Mouse (Mus musculus): ENCODE results near the gene Cbx4. TPM values are rescaled to one million over a fixed set of nuclear protein-coding genes. Genes with fewer than 3 reads are reported as not detected.

The Cbx4 gene
- polyA plus RNA-seq (2015; fragmentation: Nextera tagmentation; extraction: Ambion mirVana) = 10.2 and 11.5 TPM in 2 replicates

- peak; percentile 91 for ATAC-seq
- WGBS = under 1% methylated on average over 62 of the region's 67 CpGs
- H3K9me3 ChIP-seq (replicated peaks) = no peaks in the 10 kb centered on the region
- H3K27ac ChIP-seq = peak within 1 kb of the TSS; percentile 99
- H3K4me2 ChIP-seq = peak within 1 kb of the TSS; percentile 79
- peaks cover 60% of the 10 kb centered on the region for H3K27me3 ChIP-seq
- H3K9ac ChIP-seq = peak within 1 kb of the TSS; percentile 88
- H3K36me3 ChIP-seq (ENCODE audit: poor library complexity, severe bottlenecking) = peaks cover 9% of the 10 kb centered on the region
- peaks cover 71% of the 10 kb centered on the region for H3K4me1 ChIP-seq
- H3K4me3 ChIP-seq = peak within 1 kb of the TSS; percentile 71
Observed at GRCm38 (mm10) chr11:119086144-119086971, at the start of gene Cbx4. Gene Cbx4, minus strand, starts transcription at chr11:119086221.

GRCm38 (mm10) chr11:119134586-119134985 is 48.6 kb upstream of the Cbx4 start:
- Histone ChIP-seq H3K9ac (no peak overlapping the region), H3K36me3 (ENCODE audit: poor library complexity, severe bottlenecking) (no peaks in the 10 kb centered on the region), H3K4me2 (peak overlapping the region; percentile 13; the same call in 1 of the 2 replicates), H3K9me3 (replicated peaks) (no peaks in the 10 kb centered on the region), H3K4me1 (peaks cover 24% of the 10 kb centered on the region), H3K4me3 (no peak overlapping the region), H3K27ac (no peak overlapping the region), H3K27me3 (no peaks in the 10 kb centered on the region)
- no peak for ATAC-seq
- WGBS = 14% methylated on average over 17 of the region's 17 CpGs

- Histone ChIP-seq H3K4me1 (peaks cover 27% of the 10 kb centered on the region), H3K4me2 (no peak overlapping the region), H3K9me3 (replicated peaks) (no peaks in the 10 kb centered on the region), H3K9ac (no peak overlapping the region), H3K27ac (no peak overlapping the region), H3K27me3 (no peaks in the 10 kb centered on the region), H3K36me3 (ENCODE audit: poor library complexity, severe bottlenecking) (no peaks in the 10 kb centered on the region), H3K4me3 (no peak overlapping the region)
- 78% methylated on average over 5 of the region's 5 CpGs for WGBS
- no peak for ATAC-seq
Observed at GRCm38 (mm10) chr11:119133437-119134221, 47.6 kb upstream of the Cbx4 start.

- Histone ChIP-seq H3K9ac (no peak overlapping the region), H3K27me3 (no peaks in the 10 kb centered on the region), H3K27ac (no peak overlapping the region), H3K36me3 (ENCODE audit: poor library complexity, severe bottlenecking) (no peaks in the 10 kb centered on the region), H3K4me1 (peaks cover 40% of the 10 kb centered on the region), H3K4me2 (no peak overlapping the region), H3K9me3 (replicated peaks) (no peaks in the 10 kb centered on the region), H3K4me3 (no peak overlapping the region)
- WGBS = 72% methylated on average over 14 of the region's 14 CpGs
- no peak for ATAC-seq
Observed at GRCm38 (mm10) chr11:119132198-119133035, 46.4 kb upstream of the Cbx4 start.

- H3K4me3 ChIP-seq = no peak overlapping the region
- H3K4me2 ChIP-seq = peak overlapping the region; percentile 37
- no peak overlapping the region for H3K27ac ChIP-seq
- no peak for ATAC-seq
- H3K9ac ChIP-seq = no peak overlapping the region; the same call in none of the 2 replicates
- peaks cover 54% of the 10 kb centered on the region for H3K4me1 ChIP-seq
- 25% methylated on average over 20 of the region's 24 CpGs for WGBS
- H3K27me3 ChIP-seq = no peaks in the 10 kb centered on the region
- H3K36me3 ChIP-seq (ENCODE audit: poor library complexity, severe bottlenecking) = no peaks in the 10 kb centered on the region
- H3K9me3 ChIP-seq (replicated peaks) = no peaks in the 10 kb centered on the region
Observed at GRCm38 (mm10) chr11:119130081-119130765, 44.2 kb upstream of the Cbx4 start.

GRCm38 (mm10) chr11:119129281-119130058 is 43.4 kb upstream of the Cbx4 start:
- no peak for ATAC-seq
- H3K27me3 ChIP-seq = no peaks in the 10 kb centered on the region
- no peak overlapping the region for H3K27ac ChIP-seq
- no peaks in the 10 kb centered on the region for H3K36me3 ChIP-seq (ENCODE audit: poor library complexity, severe bottlenecking)
- no peaks in the 10 kb centered on the region for H3K9me3 ChIP-seq (replicated peaks)
- peak overlapping the region; percentile 37 for H3K4me2 ChIP-seq
- peaks cover 47% of the 10 kb centered on the region for H3K4me1 ChIP-seq
- no peak overlapping the region for H3K9ac ChIP-seq
- 51% methylated on average over 18 of the region's 18 CpGs for WGBS
- no peak overlapping the region for H3K4me3 ChIP-seq

GRCm38 (mm10) chr11:119128668-119129280 is 42.8 kb upstream of the Cbx4 start:
- H3K4me1 ChIP-seq = peaks cover 40% of the 10 kb centered on the region
- no peaks in the 10 kb centered on the region for H3K9me3 ChIP-seq (replicated peaks)
- H3K9ac ChIP-seq = peak overlapping the region; percentile 36
- WGBS = 41% methylated on average over 11 of the region's 11 CpGs
- H3K4me3 ChIP-seq = no peak overlapping the region
- ATAC-seq = no peak
- H3K36me3 ChIP-seq (ENCODE audit: poor library complexity, severe bottlenecking) = no peaks in the 10 kb centered on the region
- no peak overlapping the region for H3K4me2 ChIP-seq
- H3K27me3 ChIP-seq = no peaks in the 10 kb centered on the region; the same call in 1 of the 2 replicates
- H3K27ac ChIP-seq = no peak overlapping the region

GRCm38 (mm10) chr11:119127686-119128473 is 41.9 kb upstream of the Cbx4 start:
- peak overlapping the region; percentile 36; the same call in 1 of the 2 replicates for H3K9ac ChIP-seq
- WGBS = 51% methylated on average over 9 of the region's 9 CpGs
- no peaks in the 10 kb centered on the region; the same call in 1 of the 2 replicates for H3K27me3 ChIP-seq
- H3K4me1 ChIP-seq = peaks cover 38% of the 10 kb centered on the region
- no peaks in the 10 kb centered on the region for H3K9me3 ChIP-seq (replicated peaks)
- H3K4me2 ChIP-seq = no peak overlapping the region
- peak; percentile 48; the same call in 1 of the 2 replicates for ATAC-seq
- no peaks in the 10 kb centered on the region for H3K36me3 ChIP-seq (ENCODE audit: poor library complexity, severe bottlenecking)
- H3K4me3 ChIP-seq = no peak overlapping the region
- peak overlapping the region; percentile 32; the same call in 1 of the 2 replicates for H3K27ac ChIP-seq

GRCm38 (mm10) chr11:119127147-119127546 is 41.1 kb upstream of the Cbx4 start:
- H3K9me3 ChIP-seq (replicated peaks) = no peaks in the 10 kb centered on the region
- no peak overlapping the region for H3K4me3 ChIP-seq
- WGBS = 14% methylated on average over 12 of the region's 12 CpGs
- peak overlapping the region; percentile 32 for H3K27ac ChIP-seq
- no peaks in the 10 kb centered on the region; the same call in 1 of the 2 replicates for H3K27me3 ChIP-seq
- peak overlapping the region; percentile 26; the same call in 1 of the 2 replicates for H3K9ac ChIP-seq
- no peaks in the 10 kb centered on the region for H3K36me3 ChIP-seq (ENCODE audit: poor library complexity, severe bottlenecking)
- H3K4me1 ChIP-seq = peaks cover 38% of the 10 kb centered on the region
- 0 out of 2 replicates have a peak, but pooled peaks have one; percentile 41 for ATAC-seq
- peak overlapping the region; percentile 38 for H3K4me2 ChIP-seq

Data from forebrain, embryonic 13.5 days (tissue).